Mouse (Mus musculus) kidney, postnatal 4 days (tissue): ENCODE data around the gene Atp6v0c.
"Not testable (repeated sequence)": the region's sequence is repeated elsewhere in the genome, so short reads cannot be mapped to it uniquely, and the experiment has no call there.

Source experiments
- DNase-seq, 2 experiments: peaks; one replicate each; pipeline ENCODE4 v3.0.0; 2021; ENCODE audit warnings: mixed read lengths in 2 of 2

Gene Atp6v0c

DNA sequence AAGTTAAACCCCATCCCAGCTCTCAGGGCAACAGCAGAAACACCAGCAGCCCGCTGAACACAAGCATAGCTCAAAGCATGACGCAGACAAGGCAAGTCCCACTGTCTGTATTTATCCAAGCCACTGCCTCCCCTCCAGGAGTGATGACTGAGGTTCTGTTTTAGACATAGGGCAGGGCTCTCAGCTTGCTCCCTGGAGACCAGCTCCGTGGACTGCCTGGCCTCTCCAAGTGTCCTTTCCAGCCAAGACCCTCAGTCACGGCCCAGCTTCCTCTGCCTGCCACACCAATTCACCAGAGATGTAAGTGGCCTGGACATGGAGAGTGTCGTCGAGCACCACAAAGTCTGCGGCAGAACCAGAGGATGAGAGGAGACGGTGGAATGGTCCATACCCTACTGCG is 13.8 kb downstream of the Atp6v0c start:
- DNase-seq: no peak

DNA sequence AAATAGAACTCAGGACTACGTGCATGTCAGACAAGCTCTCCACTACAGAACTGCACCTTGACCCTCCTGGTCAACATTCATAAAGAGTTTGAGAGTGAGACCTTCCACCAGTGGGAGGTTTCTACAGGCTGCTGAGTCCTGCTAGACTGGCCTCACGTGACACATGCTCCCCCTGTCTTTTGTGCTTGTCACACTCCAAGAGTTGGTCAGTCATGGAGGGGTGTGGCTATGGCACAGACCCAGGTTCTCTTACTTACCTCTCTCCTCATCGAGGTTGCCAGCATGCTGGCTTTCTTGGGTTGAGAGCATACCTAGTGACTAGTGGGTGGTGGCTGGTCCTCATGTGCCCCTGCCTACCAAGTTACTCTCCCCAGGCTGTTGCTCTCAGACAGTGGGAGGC is 15.0 kb downstream of the Atp6v0c start:
- peak; percentile 47 to 67 for DNase-seq

GRCm38 (mm10) chr17:24151890-24152563 is 17.5 kb downstream of the Atp6v0c start:
- peak; percentile 88 to 92 for DNase-seq

- no peak for DNase-seq
These were observed 18.1 kb downstream of the Atp6v0c start for GRCm38 (mm10) chr17:24151382-24151781.

DNA sequence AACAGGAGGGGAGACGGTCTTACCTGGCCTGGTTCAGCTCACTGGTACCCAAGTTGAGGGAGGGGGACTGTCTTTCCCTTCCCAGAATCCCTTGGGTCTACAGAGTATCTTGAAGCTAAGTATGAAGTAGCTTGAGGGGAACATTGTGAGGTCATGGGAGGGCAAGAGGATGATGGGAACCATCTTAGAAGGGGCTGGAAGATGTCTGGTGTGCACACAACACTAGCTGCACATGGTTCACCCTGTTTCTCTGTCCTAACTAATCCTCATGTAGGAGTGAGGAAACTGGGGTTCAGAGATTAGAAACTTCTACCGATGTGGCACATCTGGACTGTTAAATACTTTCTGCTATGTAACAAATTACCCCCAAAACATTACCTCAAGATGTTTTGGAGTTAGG is 18.7 kb downstream of the Atp6v0c start, which contains the start of gene Pdpk1:
Gene Pdpk1 (minus strand): TSS at position 101 of the 400 bp plus-strand sequence.
- no peak for DNase-seq

DNA sequence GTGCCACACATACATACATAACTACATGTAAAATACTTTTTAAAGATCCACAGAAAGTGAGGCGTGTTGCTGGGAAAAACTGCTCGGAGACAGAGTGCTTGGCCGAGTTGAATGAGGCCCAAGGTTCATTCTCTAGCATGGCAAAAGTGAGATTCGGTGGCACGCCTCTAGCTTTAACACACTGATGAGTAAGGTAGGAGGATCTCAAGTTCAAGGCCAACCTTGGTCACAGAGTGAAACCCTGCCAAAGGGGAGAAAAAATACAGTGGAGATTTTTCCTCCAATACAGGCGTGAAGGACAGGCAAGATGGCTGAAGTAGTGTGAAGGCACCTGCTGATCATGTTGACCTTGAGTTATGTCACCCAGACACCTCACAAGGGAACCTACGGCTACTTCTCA is 20.1 kb downstream of the Atp6v0c start:
- no peak for DNase-seq

GRCm38 (mm10) chr17:24142897-24143296 is 26.6 kb downstream of the Atp6v0c start:
- DNase-seq: no peak

DNA sequence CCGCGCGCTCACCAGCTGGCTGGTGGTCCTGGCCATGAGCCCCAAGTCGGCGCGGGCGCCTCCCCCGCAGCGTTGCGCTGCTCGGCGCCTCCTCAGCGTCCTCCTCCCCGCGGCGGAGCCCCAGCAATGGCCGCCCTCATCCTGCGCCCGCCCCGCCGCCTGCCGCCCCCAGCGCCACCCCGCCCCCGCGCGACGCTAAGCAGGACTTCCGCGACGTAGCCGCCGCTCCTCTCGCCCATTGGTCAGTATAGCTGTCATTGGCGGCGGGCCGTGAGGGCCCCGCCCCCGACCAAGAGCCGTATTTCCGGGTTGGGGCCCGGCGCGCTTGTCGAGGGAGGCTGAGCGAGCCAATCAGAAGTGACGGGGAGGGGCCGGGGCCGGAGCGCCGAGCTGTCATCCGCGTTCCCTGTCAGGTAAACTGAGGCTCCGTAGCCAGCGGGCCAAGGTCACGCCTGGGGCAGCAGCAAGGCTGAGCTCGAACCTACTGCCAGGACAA is 28.0 kb downstream of the Atp6v0c start:
- DNase-seq: peak; percentile 97 to 99

- DNase-seq: peak; percentile 59 to 75
These were observed 28.6 kb downstream of the Atp6v0c start for GRCm38 (mm10) chr17:24140845-24141424.

- DNase-seq: no peak
These were observed 29.5 kb downstream of the Atp6v0c start for GRCm38 (mm10) chr17:24139968-24140367.

GRCm38 (mm10) chr17:24139256-24139655 is 30.2 kb downstream of the Atp6v0c start:
- no peak for DNase-seq

- no peak for DNase-seq
These were observed 32.1 kb downstream of the Atp6v0c start for GRCm38 (mm10) chr17:24137226-24137880.

DNA sequence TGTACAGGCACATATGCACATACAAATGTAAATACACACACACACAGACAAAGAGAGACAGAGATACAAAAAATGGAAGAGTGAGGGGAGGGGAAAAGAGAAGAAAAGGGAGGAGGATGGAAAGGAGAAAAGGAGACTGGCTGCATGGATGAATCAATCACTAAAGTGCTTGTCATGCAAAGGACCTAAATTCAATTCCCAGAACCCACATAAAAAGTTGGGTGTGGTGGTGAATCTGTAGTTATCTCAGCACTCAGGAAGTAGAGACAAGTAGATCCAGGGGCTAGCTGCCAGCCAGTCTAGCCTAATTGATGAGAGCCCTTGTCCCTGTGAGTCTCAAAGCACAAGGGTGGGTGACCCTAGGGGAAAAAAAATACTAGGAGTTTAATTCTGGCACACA is 35.4 kb downstream of the Atp6v0c start:
- no peak for DNase-seq

GRCm38 (mm10) chr17:24132919-24133318 is 36.6 kb downstream of the Atp6v0c start:
- DNase-seq: not testable (repeated sequence)

DNA sequence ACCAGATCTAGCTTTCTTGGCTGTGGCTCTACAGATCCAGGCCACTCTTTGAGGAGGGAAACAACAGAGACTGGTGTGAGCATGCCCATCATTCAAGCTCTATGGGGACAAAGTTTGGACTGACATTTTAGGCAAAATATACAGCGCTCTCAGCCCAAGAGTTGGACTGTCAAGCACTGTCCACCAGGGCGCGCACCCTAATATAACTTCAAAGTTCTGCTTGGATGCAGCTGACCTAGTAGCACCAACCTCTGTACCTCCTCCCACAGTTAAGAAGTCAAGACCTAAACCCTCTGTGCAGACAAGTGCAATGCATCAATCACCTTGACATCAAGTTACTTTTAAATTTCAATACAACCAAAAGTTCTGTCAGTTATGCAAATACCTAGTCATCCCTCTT is 37.9 kb downstream of the Atp6v0c start:
- peak in 1 of 2 experiments; percentile 29 for DNase-seq

GRCm38 (mm10) chr17:24129246-24129645 is 40.3 kb downstream of the Atp6v0c start:
- not testable (repeated sequence) for DNase-seq

DNA sequence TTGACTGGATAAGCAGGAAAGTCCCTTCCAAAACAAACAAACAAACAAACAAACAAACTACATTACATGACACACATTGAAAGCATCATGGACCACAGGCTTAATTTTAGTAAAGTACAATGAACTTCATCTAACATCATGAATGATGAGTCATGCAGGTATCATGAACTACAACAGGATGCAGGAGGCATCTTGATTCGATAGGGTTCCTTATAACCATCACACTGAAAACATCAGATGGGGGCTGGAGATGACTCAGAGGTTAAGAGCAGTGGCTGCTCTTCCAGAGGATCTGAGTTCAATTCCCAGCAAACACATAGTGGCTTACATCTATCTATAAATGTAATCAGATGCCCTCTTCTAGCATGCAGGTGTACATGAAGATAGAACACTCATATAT is 41.9 kb downstream of the Atp6v0c start:
- no peak for DNase-seq

DNA sequence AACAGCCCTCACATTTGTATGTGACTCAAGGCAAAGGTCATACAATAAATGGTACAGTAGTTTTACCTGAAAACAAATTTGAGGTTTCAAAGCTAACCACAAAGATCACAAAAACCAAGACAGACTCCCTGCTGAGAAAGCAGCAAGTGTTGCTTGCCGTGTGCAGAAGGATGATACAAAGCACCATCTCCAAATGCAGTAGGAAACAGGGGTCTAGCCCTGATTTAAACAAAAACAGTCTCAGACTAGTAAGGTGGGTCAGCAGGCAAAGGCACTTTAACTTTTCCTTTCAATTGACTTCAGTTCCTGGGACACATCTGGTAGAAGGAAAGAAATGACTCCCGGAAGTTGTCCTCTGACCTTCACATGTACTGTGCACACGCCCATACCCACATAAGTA is 42.7 kb downstream of the Atp6v0c start:
- DNase-seq: no peak

- no peak for DNase-seq
These were observed 50.1 kb downstream of the Atp6v0c start for GRCm38 (mm10) chr17:24119446-24119845.
